Mouse (Mus musculus) heart, adult 2 months (tissue): ENCODE measurements around the gene Syk.

Experiments used
- CTCF ChIP-seq: fragments of 200-600 bp; IDR thresholded peaks from 2 replicates; pipeline ENCODE4 v1.8.1; 2022; ENCODE audit warnings: antibody characterized with exemption, mild to moderate bottlenecking, moderate library complexity
- POLR2A ChIP-seq: fragments of 200-500 bp; IDR thresholded peaks from 2 replicates; pipeline ENCODE4 v1.6.1; 2011; ENCODE audit warnings: mild to moderate bottlenecking, low read depth, low read length, control low read depth; ENCODE audit not compliant: insufficient read depth

DNA sequence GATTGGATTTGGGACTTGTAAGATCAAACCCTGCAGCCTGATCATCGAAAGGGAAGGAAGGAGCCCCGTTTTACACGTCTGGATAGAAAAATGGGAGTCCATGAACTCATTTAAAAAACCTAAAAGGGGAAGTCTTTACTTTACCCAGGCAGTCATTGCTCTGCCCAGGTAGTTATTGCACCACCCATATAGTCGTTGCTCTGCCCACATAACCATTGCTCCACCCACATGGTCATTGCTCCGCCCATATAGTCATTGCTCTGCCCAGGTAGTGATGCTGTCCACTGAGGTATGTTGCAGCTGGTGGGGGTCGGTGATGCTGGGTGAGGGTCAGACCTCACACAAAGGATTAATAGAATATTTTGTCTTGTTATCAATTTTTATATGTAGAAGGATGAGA is 111.9 kb downstream of the Syk start:
- TF ChIP-seq CTCF, result no peak
- no peak for TF ChIP-seq POLR2A
